Mouse (Mus musculus) small intestine, adult 2 months (tissue): ENCODE measurements around the gene Rsph14. TPM values are rescaled to one million over a fixed set of nuclear protein-coding genes. Genes with fewer than 3 reads are reported as not detected.
A peak's percentile ranks its signal among the peaks of the same experiment; 100 is the strongest.

Experiments
- H3K27ac ChIP-seq: fragments of 200-500 bp; 2 replicates; pipeline ENCODE4 v1.5.1; 2012; ENCODE audit warnings: low read depth, low read length, control low read depth, inconsistent platforms; ENCODE audit not compliant: insufficient read depth
- H3K27me3 ChIP-seq: fragments of 200-500 bp; 2 replicates; pipeline ENCODE4 v1.6.1; 2012; ENCODE audit warnings: mild to moderate bottlenecking, moderate library complexity, low read length, inconsistent platforms; ENCODE audit not compliant: control insufficient read depth, insufficient read depth
- H3K36me3 ChIP-seq: fragments of 200-500 bp; 2 replicates; pipeline ENCODE4 v1.6.1; 2012; ENCODE audit warnings: mild to moderate bottlenecking, low read length, control low read depth, inconsistent platforms; ENCODE audit not compliant: control insufficient read depth, insufficient read depth
- H3K4me1 ChIP-seq: fragments of 200-500 bp; 2 replicates; pipeline ENCODE4 v1.6.1; 2012; ENCODE audit warnings: low read length, inconsistent platforms, mixed read lengths; ENCODE audit not compliant: control insufficient read depth, insufficient read depth, insufficient read length
- H3K4me3 ChIP-seq: fragments of 200-500 bp; 2 replicates; pipeline ENCODE4 v1.5.1; 2012; ENCODE audit warnings: low read depth, mild to moderate bottlenecking, control low read depth, inconsistent platforms, low read length, moderate library complexity
- CTCF ChIP-seq: fragments of 200-500 bp; IDR thresholded peaks from 2 replicates; pipeline ENCODE4 v1.5.1; 2012; ENCODE audit warnings: low read depth, mild to moderate bottlenecking, control low read depth, inconsistent platforms, low read length, moderate library complexity, mixed read lengths; ENCODE audit not compliant: insufficient replicate concordance, insufficient read length; ENCODE audit errors: extremely low read depth
- POLR2A ChIP-seq: fragments of 200-500 bp; IDR thresholded peaks from 2 replicates; pipeline ENCODE4 v1.6.1; 2012; ENCODE audit warnings: low read depth, mild to moderate bottlenecking, control low read depth, inconsistent platforms, low read length, moderate library complexity
- WGBS: fragments of 180-500 bp; shearing (Covaris S2); methylation state at CpG from one replicate; pipeline ENCODE4 v1.1.7; 2018; 5-methylcytosine and 5-hydroxymethylcytosine counted together
- polyA plus RNA-seq: library from polyadenylated mRNA; depleted of rRNA; stranded (reverse); fragments of >200 nt; gene quantifications from 2 replicates; pipeline ENCODE4 v1.2.3, GENCODE M21; 2012; rRNA removed

The Rsph14 gene
- polyA plus RNA-seq, 1 experiment, result not detected

GRCm38 (mm10) chr10:74922763-74923162, 109.6 kb downstream of the Rsph14 start:
- Histone ChIP-seq H3K36me3 (no peaks in the 10 kb centered on the region), H3K4me1 (peaks cover 4% of the 10 kb centered on the region; the same call in 1 of the 2 replicates), H3K27me3 (no peaks in the 10 kb centered on the region), H3K27ac (no peak overlapping the region), H3K4me3 (no peak overlapping the region)
- 32% methylated on average over 6 of the region's 6 CpGs for WGBS
- TF ChIP-seq CTCF (peak; percentile 44; the same call in 1 of the 2 replicates), POLR2A (no peak)

- no peak overlapping the region for H3K4me3 ChIP-seq
- TF ChIP-seq CTCF (no peak), POLR2A (no peak)
- H3K36me3 ChIP-seq, result no peaks in the 10 kb centered on the region
- H3K27ac ChIP-seq, result no peak overlapping the region
- peaks cover 4% of the 10 kb centered on the region; the same call in 1 of the 2 replicates for H3K4me1 ChIP-seq
- 79% methylated on average over 11 of the region's 11 CpGs for WGBS
- no peaks in the 10 kb centered on the region for H3K27me3 ChIP-seq
These were observed 110.8 kb downstream of the Rsph14 start for GRCm38 (mm10) chr10:74921614-74922013.

- Histone ChIP-seq H3K36me3 (no peaks in the 10 kb centered on the region), H3K27ac (no peak overlapping the region), H3K27me3 (no peaks in the 10 kb centered on the region), H3K4me1 (peaks cover 4% of the 10 kb centered on the region; the same call in 1 of the 2 replicates), H3K4me3 (no peak overlapping the region)
- WGBS, result 16% methylated on average over 17 of the region's 17 CpGs
- TF ChIP-seq POLR2A (no peak), CTCF (peak; percentile 81)
These were observed 111.4 kb downstream of the Rsph14 start for GRCm38 (mm10) chr10:74920853-74921567.

GRCm38 (mm10) chr10:74919277-74919676, 113.1 kb downstream of the Rsph14 start:
- Histone ChIP-seq H3K27me3 (no peaks in the 10 kb centered on the region), H3K4me3 (no peak overlapping the region), H3K27ac (no peak overlapping the region), H3K36me3 (no peaks in the 10 kb centered on the region), H3K4me1 (no peaks in the 10 kb centered on the region)
- TF ChIP-seq CTCF, result no peak
- no peak for TF ChIP-seq POLR2A
- 26% methylated on average over 5 of the region's 5 CpGs for WGBS

- H3K27ac ChIP-seq, result no peak overlapping the region
- H3K36me3 ChIP-seq, result no peaks in the 10 kb centered on the region
- no peaks in the 10 kb centered on the region for H3K4me1 ChIP-seq
- no peak for TF ChIP-seq POLR2A
- TF ChIP-seq CTCF, result no peak
- WGBS, result 43% methylated on average over 2 of the region's 2 CpGs
- no peaks in the 10 kb centered on the region for H3K27me3 ChIP-seq
- no peak overlapping the region for H3K4me3 ChIP-seq
These were observed 124.0 kb downstream of the Rsph14 start for GRCm38 (mm10) chr10:74908431-74908830.

Other genes starting within 250 kb of the Rsph14 start
- gene Gnaz, start 65.4 kb downstream of the Rsph14 start, polyA plus RNA-seq, result 1.7 and 2.4 TPM in 2 replicates
- gene Rab36, start 4.5 kb upstream of the Rsph14 start, polyA plus RNA-seq, result 1.2 and 1.6 TPM in 2 replicates
- 10.1 and 46.9 TPM in 2 replicates for gene Bcr, start 28.0 kb upstream of the Rsph14 start, polyA plus RNA-seq
- gene Specc1l, start 179.5 kb upstream of the Rsph14 start, polyA plus RNA-seq, result 16.2 and 48.2 TPM in 2 replicates